ENCODE assay signal across 8 mouse cellular contexts in the genomic region with DNA sequence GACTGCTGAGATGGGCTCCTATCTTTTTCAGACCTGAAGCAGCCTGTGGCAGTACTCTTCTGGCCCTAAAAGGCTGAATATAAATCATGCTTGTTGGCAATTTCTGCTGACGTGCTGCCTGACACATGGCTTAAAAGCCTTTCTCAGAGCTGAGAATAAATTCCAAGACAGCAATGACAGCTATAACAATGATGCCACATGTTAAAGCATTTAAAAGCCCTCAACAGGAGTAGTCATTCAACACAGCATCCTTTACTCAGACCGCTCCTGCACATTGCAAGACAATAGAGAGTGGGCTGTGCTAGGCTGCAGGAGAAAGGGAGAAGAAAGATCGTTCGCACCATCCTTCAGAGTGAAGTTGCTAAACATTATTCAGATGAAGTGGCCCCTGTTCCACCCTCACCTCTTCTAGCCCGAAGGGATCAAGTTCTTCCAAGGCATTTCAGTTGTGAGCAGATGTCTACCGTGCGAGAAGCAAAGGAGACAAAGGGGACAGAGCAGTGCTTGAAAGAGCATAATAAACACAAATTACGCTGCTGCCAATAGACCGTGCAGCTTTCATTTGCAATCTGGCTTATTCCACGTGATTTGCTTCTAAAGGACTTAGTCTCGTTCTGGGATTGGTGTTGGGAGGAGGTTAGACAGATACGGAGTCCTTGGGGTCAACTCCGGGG.
DNase-seq lines count a peak whose midpoint lies in the region; ATAC-seq and TF ChIP-seq lines count a peak whose summit lies in the region.

No protein-coding gene starts in this region.

- WGBS in embryonic facial prominence, embryonic 13.5 days = 40% methylated on average over 13 of the region's 13 CpGs
- WGBS in kidney, embryonic 14.5 days = 41% methylated on average over 13 of the region's 13 CpGs
- 6% methylated on average over 13 of the region's 13 CpGs for WGBS in midbrain, embryonic 16.5 days

- DNase-seq in layer of hippocampus, adult 2 months (ENCODE audit: low spot score in 2 of 2) = peak; percentile 10 to 21
- no peak for DNase-seq in layer of hippocampus, adult 8-10 months (ENCODE audit: low spot score in 2 of 2)
- no peak for DNase-seq in cerebellum, adult 18-20 months
- no peak for DNase-seq in urinary bladder, adult 2 months (ENCODE audit: low spot score)

- H3K27ac ChIP-seq in layer of hippocampus, adult 2 months = peak overlapping the region; percentile 43
- H3K27ac ChIP-seq in embryonic facial prominence, embryonic 13.5 days = no peak overlapping the region
- H3K27ac ChIP-seq in kidney, embryonic 14.5 days (ENCODE audit: low read depth, low read length) = no peak overlapping the region
- peak overlapping the region; percentile 70 for H3K27ac ChIP-seq in midbrain, embryonic 16.5 days (ENCODE audit: low read length)

- H3K27me3 ChIP-seq in embryonic facial prominence, embryonic 13.5 days = no peaks in the 10 kb centered on the region
- H3K27me3 ChIP-seq in kidney, embryonic 14.5 days (ENCODE audit: control insufficient read depth, insufficient read depth, low read length) = no peaks in the 10 kb centered on the region
- no peaks in the 10 kb centered on the region for H3K27me3 ChIP-seq in midbrain, embryonic 16.5 days (ENCODE audit: control insufficient read depth, insufficient read depth, low read depth, low read length)

- peak overlapping the region; percentile 32; the same call in 1 of the 2 replicates for H3K4me2 ChIP-seq in embryonic facial prominence, embryonic 13.5 days
- H3K4me2 ChIP-seq in kidney, embryonic 14.5 days (replicated peaks; ENCODE audit: low read depth, low read length) = peak overlapping the region; percentile 24; the same call in 1 of the 2 replicates
- H3K4me2 ChIP-seq in midbrain, embryonic 16.5 days (ENCODE audit: low read length) = peak overlapping the region; percentile 65

- no peak for ATAC-seq in embryonic facial prominence, embryonic 13.5 days (ENCODE audit: insufficient number of reproducible peaks, insufficient read depth, low FRiP score, low TSS enrichment, low read depth)
- ATAC-seq in kidney, embryonic 14.5 days (ENCODE audit: low FRiP score, low TSS enrichment) = peak; percentile 43; the same call in 1 of the 2 replicates
- ATAC-seq in midbrain, embryonic 16.5 days = peak; percentile 91
- ATAC-seq in megakaryocyte, adult 5-6 weeks (ENCODE audit: poor library complexity, severe bottlenecking) = no peak

- H3K4me1 ChIP-seq in embryonic facial prominence, embryonic 13.5 days = 0 out of 2 replicates have a peak, but pooled peaks cover 3% of the 10 kb centered on the region
- H3K4me1 ChIP-seq in kidney, embryonic 14.5 days (ENCODE audit: control insufficient read depth, insufficient read depth, low read length) = peaks cover 4% of the 10 kb centered on the region; the same call in 1 of the 2 replicates
- peaks cover 11% of the 10 kb centered on the region for H3K4me1 ChIP-seq in midbrain, embryonic 16.5 days (ENCODE audit: control insufficient read depth, insufficient read depth, low read length)

- H3K36me3 ChIP-seq in embryonic facial prominence, embryonic 13.5 days = no peaks in the 10 kb centered on the region
- H3K36me3 ChIP-seq in kidney, embryonic 14.5 days (ENCODE audit: control insufficient read depth, insufficient read depth, low read length) = no peaks in the 10 kb centered on the region
- H3K36me3 ChIP-seq in midbrain, embryonic 16.5 days (ENCODE audit: control insufficient read depth, insufficient read depth, low read length) = no peaks in the 10 kb centered on the region

- TF ChIP-seq CTCF in layer of hippocampus, adult 2 months (conservative IDR thresholded peaks at IDR 0.05) = no peak

- no peak overlapping the region for H3K9ac ChIP-seq in embryonic facial prominence, embryonic 13.5 days
- H3K9ac ChIP-seq in kidney, embryonic 14.5 days (ENCODE audit: low read depth, low read length) = no peak overlapping the region
- peak overlapping the region; percentile 59 for H3K9ac ChIP-seq in midbrain, embryonic 16.5 days (ENCODE audit: low read depth, low read length)

- H3K4me3 ChIP-seq in layer of hippocampus, adult 2 months = peak overlapping the region; percentile 46
- no peak overlapping the region for H3K4me3 ChIP-seq in embryonic facial prominence, embryonic 13.5 days
- H3K4me3 ChIP-seq in kidney, embryonic 14.5 days (ENCODE audit: low read length) = no peak overlapping the region
- H3K4me3 ChIP-seq in midbrain, embryonic 16.5 days (ENCODE audit: low read depth, low read length) = peak overlapping the region; percentile 32

- no peaks in the 10 kb centered on the region for H3K9me3 ChIP-seq in embryonic facial prominence, embryonic 13.5 days
- H3K9me3 ChIP-seq in kidney, embryonic 14.5 days (ENCODE audit: control insufficient read depth, low read length) = no peaks in the 10 kb centered on the region
- no peaks in the 10 kb centered on the region for H3K9me3 ChIP-seq in midbrain, embryonic 16.5 days (replicated peaks; ENCODE audit: control insufficient read depth, low read length, poor library complexity, severe bottlenecking)

Comparison
In these comparisons a context has a peak if more than half of its experiments do, and no peak if none do; other contexts are left out.
1. DNase-seq: peak in layer of hippocampus, adult 2 months (2 of 2); none in layer of hippocampus, adult 8-10 months (0 of 2), cerebellum, adult 18-20 months (0 of 2) and urinary bladder, adult 2 months (single experiment).
2. H3K27ac ChIP-seq: peak in layer of hippocampus, adult 2 months (single experiment) and midbrain, embryonic 16.5 days (single experiment); none in embryonic facial prominence, embryonic 13.5 days (single experiment) and kidney, embryonic 14.5 days (single experiment).
3. H3K4me3 ChIP-seq: peak in layer of hippocampus, adult 2 months (single experiment) and midbrain, embryonic 16.5 days (single experiment); none in embryonic facial prominence, embryonic 13.5 days (single experiment) and kidney, embryonic 14.5 days (single experiment).
4. ATAC-seq: peak in kidney, embryonic 14.5 days (single experiment) and midbrain, embryonic 16.5 days (single experiment); none in embryonic facial prominence, embryonic 13.5 days (single experiment) and megakaryocyte, adult 5-6 weeks (single experiment).
5. Peak in every context shown above with its lines, with median percentiles within 50 percentile points of each other: H3K4me2 ChIP-seq.